21 mouse cellular contexts compared by ENCODE assay signal in the genomic region with DNA sequence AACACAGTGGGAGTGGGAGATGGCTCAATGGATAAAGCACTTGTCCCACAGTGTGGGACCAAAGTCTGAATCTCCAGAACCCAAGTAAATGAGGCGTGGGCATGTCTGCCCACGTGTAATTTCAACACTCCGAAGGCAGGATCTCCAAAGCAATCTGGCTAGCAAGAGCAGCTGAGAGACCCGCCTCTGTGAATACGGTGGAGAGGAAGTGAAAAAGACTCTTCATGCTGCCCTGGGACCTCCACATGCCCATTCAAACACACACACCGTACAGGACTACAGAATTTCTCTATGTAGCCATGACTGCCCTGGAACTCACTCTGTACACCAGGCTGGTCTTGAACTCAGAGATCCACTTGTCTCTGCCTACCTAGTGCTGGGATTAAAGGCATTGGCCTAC.
"Had no signal": no experiment of that assay in that cellular context is flagged by ENCODE, and none has a peak within 500 bp of the region (broad histone marks: within the 10 kb centered on the region; RNA-seq: fewer than 3 reads in every experiment).

No protein-coding gene starts in this region.

- DNase-seq: kidney, adult 2 months; kidney, postnatal 25 days; layer of hippocampus, postnatal 36 days; liver, postnatal 0 days; lung, embryonic 14.5 days; lung, postnatal 36 days; retina, postnatal 1 day; right cerebral cortex, postnatal 25 days; spleen, adult 18-20 months; thymus, adult 18-20 months; thymus, postnatal 36 days had no signal

- H3K27me3 ChIP-seq: limb, embryonic 12.5 days; limb, embryonic 15.5 days; midbrain, embryonic 12.5 days; midbrain, embryonic 15.5 days; neural tube, embryonic 13.5 days had no signal

- H3K9me3 ChIP-seq: limb, embryonic 12.5 days; limb, embryonic 15.5 days; midbrain, embryonic 12.5 days; midbrain, embryonic 15.5 days; neural tube, embryonic 13.5 days had no signal

- H3K4me1 ChIP-seq: limb, embryonic 12.5 days; limb, embryonic 15.5 days had no signal

- H3K4me3 ChIP-seq: left cerebral cortex, adult 2 months; limb, embryonic 12.5 days; limb, embryonic 15.5 days; midbrain, embryonic 12.5 days; midbrain, embryonic 15.5 days; neural tube, embryonic 13.5 days had no signal

- ATAC-seq: liver, postnatal 0 days; lung, postnatal 0 days; midbrain, embryonic 15.5 days had no signal

- H3K9ac ChIP-seq: limb, embryonic 12.5 days; limb, embryonic 15.5 days; liver, embryonic 14.5 days; liver, postnatal 0 days; lung, embryonic 14.5 days; midbrain, embryonic 12.5 days; midbrain, embryonic 15.5 days; neural tube, embryonic 13.5 days had no signal

- H3K27ac ChIP-seq: kidney, postnatal 0 days; left cerebral cortex, adult 2 months; limb, embryonic 12.5 days; limb, embryonic 15.5 days; liver, embryonic 14.5 days; midbrain, embryonic 12.5 days; midbrain, embryonic 15.5 days; neural tube, embryonic 13.5 days had no signal

- H3K4me2 ChIP-seq: limb, embryonic 12.5 days; limb, embryonic 15.5 days; liver, embryonic 11.5 days; lung, embryonic 14.5 days; midbrain, embryonic 12.5 days; midbrain, embryonic 15.5 days; neural tube, embryonic 13.5 days had no signal
